Comparison of ENCODE assay signal across 8 mouse cellular contexts in the genomic region with DNA sequence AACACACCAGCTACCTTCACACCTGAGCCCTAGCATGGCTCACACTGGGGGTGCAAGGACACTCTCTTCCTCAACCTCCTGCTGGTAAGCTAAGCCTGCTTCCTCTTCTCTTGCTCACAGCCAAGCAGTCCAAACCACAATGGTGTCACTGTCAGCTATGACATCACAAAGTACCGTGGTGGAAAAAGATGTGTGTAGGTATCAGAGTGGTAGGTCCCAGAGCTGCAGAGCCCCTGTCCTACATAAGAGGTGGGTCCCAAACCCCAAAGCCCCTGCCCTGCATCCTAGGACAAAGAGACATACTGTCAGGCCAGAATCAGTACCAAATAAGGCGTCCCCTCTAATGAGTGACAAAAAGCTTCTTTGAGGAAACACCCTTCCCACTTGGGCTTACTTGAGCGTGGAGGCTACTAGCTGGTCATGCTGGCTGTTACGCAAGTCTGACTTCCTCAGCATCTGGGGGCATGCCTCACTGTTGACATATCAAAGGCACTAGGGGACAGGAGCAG. TPM values are rescaled to one million over a fixed set of nuclear protein-coding genes. Genes with fewer than 3 reads are reported as not detected.
DNase-seq lines count a peak whose midpoint lies in the region; ATAC-seq lines count a peak whose summit lies in the region.

No protein-coding gene starts in this region.

- H3K4me2 ChIP-seq in midbrain, embryonic 15.5 days, result no peak overlapping the region

- H3K27ac ChIP-seq in midbrain, embryonic 15.5 days, result no peak overlapping the region

- DNase-seq in A20 (ENCODE audit: low read depth, low spot score), result peak; percentile 79
- peak; percentile 82 for DNase-seq in T-cell, adult 2 months (ENCODE audit: low spot score)
- peak; percentile 17 for DNase-seq in kidney, postnatal 14 days
- DNase-seq in neural tube, embryonic 10.5 days (ENCODE audit: extremely low spot score, low spot score), result no peak
- no peak for DNase-seq in embryo, embryonic 10 days (ENCODE audit: low spot score)
- DNase-seq in layer of hippocampus, adult 18-20 months (ENCODE audit: low spot score in 2 of 2), result no peak

- H3K9ac ChIP-seq in midbrain, embryonic 15.5 days, result no peak overlapping the region

- no peaks in the 10 kb centered on the region for H3K9me3 ChIP-seq in midbrain, embryonic 15.5 days

- H3K4me1 ChIP-seq in midbrain, embryonic 15.5 days, result no peaks in the 10 kb centered on the region

- no peaks in the 10 kb centered on the region for H3K36me3 ChIP-seq in midbrain, embryonic 15.5 days (replicated peaks)

- ATAC-seq in megakaryocyte progenitor cell, adult 5-6 weeks (replicated peaks; ENCODE audit: poor library complexity), result peak; percentile 87
- no peak for ATAC-seq in midbrain, embryonic 15.5 days (replicated peaks)

- 76% methylated on average over 4 of the region's 4 CpGs for WGBS in midbrain, embryonic 15.5 days

- no peak overlapping the region for H3K4me3 ChIP-seq in midbrain, embryonic 15.5 days

- H3K27me3 ChIP-seq in midbrain, embryonic 15.5 days (replicated peaks), result peaks cover 5% of the 10 kb centered on the region

RNA-seq across cellular contexts. Expression of a gene that starts 5.9 kb away (rescaled TPM):
- 29.7 and 32.8 TPM in 2 replicates for total RNA-seq in megakaryocyte progenitor cell, adult 5-6 weeks (2015)
- 33.0 and 34.2 TPM in 2 replicates for total RNA-seq in megakaryocyte progenitor cell, adult 5-6 weeks (2017)
- polyA plus RNA-seq in midbrain, embryonic 15.5 days (2015; fragmentation: Nextera tagmentation; extraction: Ambion mirVana), result 3.1 and 4.3 TPM in 2 replicates
- total RNA-seq in layer of hippocampus, adult 18-20 months (2021), result 1 to 10 TPM; 2.8 to 3.4 TPM

RNA-seq across cellular contexts. Expression of a gene that starts 46.0 kb away (rescaled TPM):
- 19.9 and 22.3 TPM in 2 replicates for total RNA-seq in megakaryocyte progenitor cell, adult 5-6 weeks (2015)
- 45.6 and 51.2 TPM in 2 replicates for total RNA-seq in megakaryocyte progenitor cell, adult 5-6 weeks (2017)
- 9.6 and 11.1 TPM in 2 replicates for polyA plus RNA-seq in midbrain, embryonic 15.5 days (2015; fragmentation: Nextera tagmentation; extraction: Ambion mirVana)
- 10 to 100 TPM; 62.2 to 72.8 TPM for total RNA-seq in layer of hippocampus, adult 18-20 months (2021)

Comparison
In these comparisons a context has a peak if more than half of its experiments do, and no peak if none do; other contexts are left out.
1. DNase-seq: peak in A20 (single experiment), T-cell, adult 2 months (single experiment) and kidney, postnatal 14 days (single experiment); none in neural tube, embryonic 10.5 days (single experiment), embryo, embryonic 10 days (single experiment) and layer of hippocampus, adult 18-20 months (0 of 2).
2. RNA of a gene that starts 5.9 kb away (total RNA-seq): 29.7 to 34.2 TPM in megakaryocyte progenitor cell, adult 5-6 weeks; 2.8 to 3.4 TPM in layer of hippocampus, adult 18-20 months; every median in the first group is over 4 times any median in the second.